Mouse (Mus musculus) intestine, embryonic 14.5 days (tissue): Measurements from ENCODE around the gene Polr2a. TPM values are rescaled to one million over a fixed set of nuclear protein-coding genes. Genes with fewer than 3 reads are reported as not detected.
"Not testable (repeated sequence)": the region's sequence is repeated elsewhere in the genome, so short reads cannot be mapped to it uniquely, and the experiment has no call there.

Experiments
- ATAC-seq: fragments of 200-750 bp; cut with Nextera tagmentation; replicated peaks from 2 replicates; pipeline ENCODE4 v1.8.0; 2017; ENCODE audit warnings: low read depth, moderate number of reproducible peaks, moderate TSS enrichment, moderate library complexity; ENCODE audit not compliant: low FRiP score, low TSS enrichment
- DNase-seq: peaks from one replicate; pipeline ENCODE4 v3.0.0-alpha.2; 2018; ENCODE audit warnings: low spot score
- H3K27ac ChIP-seq: fragments of 300-500 bp; sonication (generic); 2 replicates; pipeline ENCODE4 v1.5.1; 2014; ENCODE audit warnings: low read depth, mild to moderate bottlenecking, control low read depth
- H3K27me3 ChIP-seq: fragments of 300-500 bp; sonication (generic); replicated peaks from 2 replicates; pipeline ENCODE4 v1.6.1; 2014; ENCODE audit warnings: low read length, control low read depth; ENCODE audit not compliant: control insufficient read depth, insufficient read depth
- H3K36me3 ChIP-seq: fragments of 300-500 bp; sonication (generic); 2 replicates; pipeline ENCODE4 v1.6.1; 2014; ENCODE audit warnings: low read length, control low read depth; ENCODE audit not compliant: control insufficient read depth, insufficient read depth
- H3K4me1 ChIP-seq: fragments of 300-500 bp; sonication (generic); replicated peaks from 2 replicates; pipeline ENCODE4 v1.6.1; 2014; ENCODE audit warnings: low read length, control low read depth, mixed read lengths; ENCODE audit not compliant: control insufficient read depth, insufficient read depth
- H3K4me2 ChIP-seq: fragments of 300-500 bp; sonication (generic); 2 replicates; pipeline ENCODE4 v1.6.1; 2014; ENCODE audit warnings: low read length
- H3K4me3 ChIP-seq: fragments of 300-500 bp; sonication (generic); 2 replicates; pipeline ENCODE4 v1.5.1; 2014; ENCODE audit warnings: low read depth, low read length, control low read depth, mixed read lengths
- H3K9ac ChIP-seq: fragments of 300-500 bp; sonication (generic); 2 replicates; pipeline ENCODE4 v1.6.1; 2014; ENCODE audit warnings: mild to moderate bottlenecking, low read length
- H3K9me3 ChIP-seq: fragments of 300-500 bp; sonication (generic); 2 replicates; pipeline ENCODE4 v1.6.1; 2016; ENCODE audit warnings: low read length, control low read depth; ENCODE audit not compliant: control insufficient read depth
- WGBS: fragments of 180-500 bp; shearing (Covaris S2); extraction: QIAGEN DNeasy Blood & Tissue Kit; methylation state at CpG from one replicate; pipeline ENCODE4 v1.1.7; 2014; 5-methylcytosine and 5-hydroxymethylcytosine counted together
- polyA plus RNA-seq: library from polyadenylated mRNA; unstranded; fragments of >200 nt; fragmentation: Nextera tagmentation; extraction: Ambion mirVana; gene quantifications from 2 replicates; pipeline ENCODE4 v1.2.1, GENCODE M21; 2014

Polr2a gene
- polyA plus RNA-seq, 1 experiment from 2014 or later, result 38.7 TPM

DNA sequence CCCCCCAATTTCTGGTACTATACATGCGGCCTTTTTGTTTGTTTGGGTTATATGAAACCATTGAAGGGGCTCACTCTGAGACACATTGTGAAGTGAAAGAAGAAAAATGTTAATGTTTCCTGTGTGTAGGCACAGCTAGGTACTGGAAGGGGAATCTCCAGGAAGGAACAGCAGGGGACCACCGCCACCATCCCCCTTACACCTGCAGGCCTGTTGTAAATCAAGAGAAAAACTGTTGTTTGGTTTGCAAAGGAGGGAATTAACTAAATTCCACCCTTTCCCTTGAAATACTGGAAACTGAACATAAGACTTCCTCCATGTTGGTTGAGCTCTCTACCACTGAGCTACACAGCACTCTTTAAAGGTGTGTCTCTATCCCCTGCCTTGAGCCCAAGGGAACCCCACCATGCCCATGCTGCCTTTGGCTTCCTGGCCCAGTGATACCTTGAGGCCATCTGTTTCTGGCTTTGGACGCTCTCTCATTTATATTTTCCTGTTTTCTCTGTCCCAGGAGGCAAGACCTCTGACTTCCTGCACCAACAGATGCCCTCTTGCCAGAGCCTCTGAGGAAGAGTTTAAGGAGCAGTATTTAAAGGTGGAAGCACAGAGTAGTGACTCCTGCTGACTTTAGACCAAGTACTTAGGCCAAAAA is 49.7 kb downstream of the Polr2a start:
- Histone ChIP-seq H3K36me3 (no peaks in the 10 kb centered on the region), H3K27me3 (no peaks in the 10 kb centered on the region), H3K4me1 (no peaks in the 10 kb centered on the region), H3K27ac (no peak overlapping the region), H3K9ac (no peak overlapping the region), H3K9me3 (no peaks in the 10 kb centered on the region), H3K4me2 (no peak overlapping the region), H3K4me3 (no peak overlapping the region)
- 71% methylated on average over 3 of the region's 3 CpGs for WGBS
- DNase-seq, result no peak
- ATAC-seq, result no peak

GRCm38 (mm10) chr11:69707873-69708381 is 50.5 kb downstream of the Polr2a start:
- Histone ChIP-seq H3K9ac (no peak overlapping the region), H3K27ac (no peak overlapping the region), H3K9me3 (no peaks in the 10 kb centered on the region), H3K27me3 (no peaks in the 10 kb centered on the region), H3K36me3 (no peaks in the 10 kb centered on the region), H3K4me1 (no peaks in the 10 kb centered on the region), H3K4me2 (no peak overlapping the region), H3K4me3 (no peak overlapping the region)
- ATAC-seq (no peak), DNase-seq (no peak)
- WGBS, result 81% methylated on average over 4 of the region's 4 CpGs

DNA sequence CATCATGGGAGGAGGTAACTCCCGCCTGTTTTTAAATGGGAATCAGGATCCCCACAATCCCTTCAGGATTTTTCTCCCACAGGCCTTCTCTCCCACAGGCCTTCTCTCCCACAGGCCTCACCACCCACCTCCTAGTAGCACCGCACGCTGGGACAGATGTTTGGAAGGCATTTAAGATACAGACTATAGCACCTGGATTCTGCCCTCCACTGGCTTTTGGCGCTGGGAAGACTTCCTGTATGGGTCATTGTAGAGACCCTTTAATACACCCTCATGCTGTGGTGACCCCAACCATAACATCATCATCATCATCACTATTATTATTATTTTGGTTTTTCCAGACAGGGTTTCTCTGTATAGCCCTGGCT is 51.0 kb downstream of the Polr2a start:
- Histone ChIP-seq H3K9ac (no peak overlapping the region), H3K36me3 (no peaks in the 10 kb centered on the region), H3K27ac (no peak overlapping the region), H3K4me3 (no peak overlapping the region), H3K4me1 (no peaks in the 10 kb centered on the region), H3K9me3 (no peaks in the 10 kb centered on the region), H3K4me2 (no peak overlapping the region), H3K27me3 (no peaks in the 10 kb centered on the region)
- ATAC-seq (no peak), DNase-seq (no peak)
- WGBS, result 85% methylated on average over 4 of the region's 4 CpGs

- H3K27me3 ChIP-seq, result no peaks in the 10 kb centered on the region
- DNase-seq (no peak), ATAC-seq (no peak)
- no peaks in the 10 kb centered on the region for H3K36me3 ChIP-seq
- no peak overlapping the region for H3K27ac ChIP-seq
- no peaks in the 10 kb centered on the region for H3K4me1 ChIP-seq
- no peak overlapping the region for H3K9ac ChIP-seq
- no peak overlapping the region for H3K4me2 ChIP-seq
- WGBS, result 48% methylated on average over 6 of the region's 6 CpGs
- H3K4me3 ChIP-seq, result no peak overlapping the region
- no peaks in the 10 kb centered on the region for H3K9me3 ChIP-seq
These were observed 51.5 kb downstream of the Polr2a start for GRCm38 (mm10) chr11:69706775-69707479.

- no peaks in the 10 kb centered on the region for H3K9me3 ChIP-seq
- no peak overlapping the region for H3K9ac ChIP-seq
- no peaks in the 10 kb centered on the region for H3K27me3 ChIP-seq
- no peaks in the 10 kb centered on the region for H3K4me1 ChIP-seq
- H3K36me3 ChIP-seq, result no peaks in the 10 kb centered on the region
- H3K4me2 ChIP-seq, result no peak overlapping the region
- H3K27ac ChIP-seq, result no peak overlapping the region
- DNase-seq (no peak), ATAC-seq (no peak)
- WGBS, result 34% methylated on average over 2 of the region's 2 CpGs
- H3K4me3 ChIP-seq, result no peak overlapping the region
These were observed 53.8 kb downstream of the Polr2a start for GRCm38 (mm10) chr11:69704613-69705010.

GRCm38 (mm10) chr11:69703814-69704612 is 54.4 kb downstream of the Polr2a start:
- Histone ChIP-seq H3K9ac (no peak overlapping the region), H3K27ac (no peak overlapping the region), H3K9me3 (no peaks in the 10 kb centered on the region), H3K4me2 (no peak overlapping the region), H3K36me3 (no peaks in the 10 kb centered on the region), H3K4me1 (no peaks in the 10 kb centered on the region), H3K27me3 (no peaks in the 10 kb centered on the region), H3K4me3 (no peak overlapping the region)
- DNase-seq (no peak), ATAC-seq (no peak)
- 61% methylated on average over 8 of the region's 8 CpGs for WGBS

DNA sequence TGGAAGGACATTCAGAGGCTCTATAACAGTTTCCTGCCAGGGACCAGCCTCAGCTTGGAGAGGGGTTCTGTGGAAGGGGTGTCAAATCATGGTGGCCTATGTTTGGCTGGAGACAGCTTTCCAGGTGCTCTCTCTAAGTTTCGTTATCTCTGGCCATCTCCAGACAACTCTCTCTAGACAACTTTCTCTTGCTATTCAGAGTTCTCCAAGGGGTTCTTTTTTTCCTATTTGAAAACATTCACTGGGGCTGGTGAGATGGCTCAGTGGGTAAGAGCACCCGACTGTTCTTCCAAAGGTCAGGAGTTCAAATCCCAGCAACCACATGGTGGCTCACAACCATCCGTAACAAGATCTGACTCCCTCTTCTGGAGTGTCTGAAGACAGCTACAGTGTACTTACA is 55.1 kb downstream of the Polr2a start:
- H3K9me3 ChIP-seq, ATAC-seq, H3K4me3 ChIP-seq, H3K27ac ChIP-seq, DNase-seq, H3K4me1 ChIP-seq, H3K4me2 ChIP-seq, H3K27me3 ChIP-seq, H3K9ac ChIP-seq, H3K36me3 ChIP-seq: not testable (repeated sequence)
- WGBS, result 65% methylated on average over 2 of the region's 3 CpGs

DNA sequence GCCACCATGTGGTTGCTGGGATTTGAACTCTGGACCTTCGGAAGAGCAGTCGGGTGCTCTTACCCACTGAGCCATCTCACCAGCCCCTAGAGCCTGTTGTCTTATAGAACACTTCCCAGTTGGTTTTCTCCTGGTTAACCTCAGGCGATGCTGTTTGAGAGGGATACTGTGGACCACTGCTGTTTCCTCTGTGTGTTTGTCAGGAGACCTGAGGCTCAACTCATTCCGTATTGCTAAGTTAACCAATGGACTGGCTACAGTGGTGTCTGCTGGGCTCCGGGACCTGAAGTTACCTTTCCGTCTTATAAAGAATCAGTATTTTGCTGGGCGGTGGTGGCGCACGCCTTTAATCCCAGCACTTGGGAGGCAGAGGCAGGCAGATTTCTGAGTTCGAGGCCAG is 55.6 kb downstream of the Polr2a start:
- H3K27ac ChIP-seq, H3K4me2 ChIP-seq, H3K4me1 ChIP-seq, H3K27me3 ChIP-seq, H3K9me3 ChIP-seq, DNase-seq, H3K36me3 ChIP-seq, H3K9ac ChIP-seq, ATAC-seq, H3K4me3 ChIP-seq: not testable (repeated sequence)
- 94% methylated on average over 10 of the region's 10 CpGs for WGBS
